Mouse (Mus musculus): Measurements from ENCODE around the gene Cacng6.

- TF ChIP-seq MAX (IDR thresholded peaks at IDR 0.05; ENCODE audit: low read depth) (no peak), POLR2AphosphoS2 (IDR thresholded peaks at IDR 0.05; ENCODE audit: insufficient read length, low read depth) (no peak), POLR2A (IDR thresholded peaks at IDR 0.05; ENCODE audit: insufficient read length, low read depth) (no peak), USF1 (IDR thresholded peaks at IDR 0.05; ENCODE audit: low read depth) (no peak)
Observed at GRCm38 (mm10) chr7:3474291-3475080, 50.5 kb downstream of the Cacng6 start.

Measured in myocyte (in vitro differentiated cells).